Mouse (Mus musculus): ENCODE results near the gene Camta2.

DNA sequence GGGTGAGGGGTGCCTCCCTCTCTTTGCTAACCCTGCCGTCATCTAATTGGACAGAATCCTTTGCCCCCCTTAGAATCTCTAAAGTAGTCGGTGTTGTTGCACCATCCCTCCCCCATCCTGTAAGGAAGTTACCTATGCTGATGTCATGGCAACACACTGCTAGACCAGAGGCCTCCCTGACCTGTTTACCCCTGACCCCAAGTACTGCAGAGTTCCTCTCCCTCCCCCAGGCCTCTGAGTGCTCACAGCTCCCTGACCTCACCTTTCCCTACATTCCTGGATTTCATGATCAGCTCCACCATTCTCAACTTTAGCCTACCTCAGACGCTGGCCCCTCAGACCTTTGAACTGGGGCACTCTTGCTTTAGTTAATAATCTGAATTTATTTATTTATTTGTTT, 18.2 kb upstream of the Camta2 start:
- no peak for TF ChIP-seq CTCF (IDR thresholded peaks at IDR 0.05; ENCODE audit: borderline replicate concordance, control insufficient read depth, extremely low read depth, insufficient read depth, low read length, poor library complexity)
- TF ChIP-seq POLR2A (IDR thresholded peaks at IDR 0.05; ENCODE audit: control insufficient read depth, extremely low read depth, insufficient read depth, low read length, poor library complexity), result no peak
